Mouse (Mus musculus) inflammation-experienced regulatory T-cells, adult 6 months (primary cell): ENCODE data around the gene Gstm7. TPM values are rescaled to one million over a fixed set of nuclear protein-coding genes. Genes with fewer than 3 reads are reported as not detected.
"Not testable (repeated sequence)": the region's sequence is repeated elsewhere in the genome, so short reads cannot be mapped to it uniquely, and the experiment has no call there.

Experiments
- ATAC-seq: one replicate; pipeline ENCODE4 v1.8.0; 2017
- polyA plus RNA-seq, 3 experiments: library from polyadenylated mRNA; unstranded; fragments of 100-300 nt; shearing (Covaris generic); gene quantifications; one replicate each; pipeline ENCODE4 v1.2.1; 2017

Gstm7 gene
- 1 to 10 TPM in 1 of 3 experiments, not detected in 2; 1.5 TPM for polyA plus RNA-seq

DNA sequence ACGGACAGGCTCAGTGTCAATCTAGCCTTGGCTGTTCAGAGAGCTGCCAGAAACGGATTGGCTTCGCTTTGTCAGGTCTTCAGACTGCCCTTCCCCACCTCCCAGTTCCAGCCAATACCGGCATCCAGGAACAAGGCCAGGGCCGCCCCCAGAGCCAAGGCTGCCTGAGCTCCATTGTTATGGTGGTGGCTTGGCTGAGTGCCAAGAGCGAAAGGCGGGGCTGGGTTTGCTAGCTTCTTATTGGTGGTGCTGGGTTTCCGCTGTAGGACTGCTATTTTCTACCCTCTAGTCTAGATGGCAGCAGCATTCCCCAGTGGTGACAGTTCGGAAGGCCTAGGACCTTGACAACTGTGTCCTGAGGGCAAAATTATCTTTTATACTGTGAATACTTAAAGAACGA, at the start of gene Gstm7:
Gstm7 (minus strand) TSS at position 148 of the 400 bp plus-strand sequence.
- peak; percentile 72 for ATAC-seq

DNA sequence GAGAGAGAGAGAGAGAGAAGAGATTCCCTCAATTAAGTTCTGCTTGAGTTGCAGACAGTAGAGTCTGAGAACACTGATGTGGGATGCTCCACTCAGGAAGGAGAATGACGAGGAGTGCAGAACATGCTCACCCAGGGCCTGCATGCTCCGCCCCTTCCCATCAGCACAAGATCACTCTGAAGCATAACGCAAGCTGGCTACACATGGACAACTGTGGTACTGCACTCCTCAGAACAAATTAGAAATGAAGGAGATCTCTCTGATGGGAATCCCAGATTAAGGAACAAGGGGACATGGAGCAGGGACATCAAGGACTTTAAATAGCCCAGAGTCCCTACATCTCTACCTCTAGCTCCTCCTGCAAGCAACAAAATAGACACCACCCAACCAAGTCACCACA, 49.6 kb upstream of the Gstm7 start:
- ATAC-seq, result no peak

DNA sequence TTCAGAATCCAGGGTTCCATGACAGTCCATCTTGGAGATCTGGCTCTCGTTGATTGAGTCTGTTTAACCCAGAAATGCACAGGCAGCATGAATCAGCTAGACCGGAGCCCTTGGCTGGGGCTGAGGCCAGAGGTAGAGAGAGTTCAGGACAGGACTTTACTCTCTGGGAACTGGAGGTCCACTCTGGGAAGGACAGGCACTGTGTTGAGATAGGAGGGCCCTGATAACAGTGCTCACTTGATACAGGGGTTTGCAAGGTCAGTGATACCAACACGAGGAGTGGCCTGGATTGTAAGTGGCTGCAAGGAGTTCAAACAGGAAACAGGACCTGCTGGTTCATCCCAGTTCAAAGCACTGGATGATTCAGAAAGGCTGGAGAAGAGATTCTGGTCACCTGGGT, 46.1 kb upstream of the Gstm7 start:
- no peak for ATAC-seq

DNA sequence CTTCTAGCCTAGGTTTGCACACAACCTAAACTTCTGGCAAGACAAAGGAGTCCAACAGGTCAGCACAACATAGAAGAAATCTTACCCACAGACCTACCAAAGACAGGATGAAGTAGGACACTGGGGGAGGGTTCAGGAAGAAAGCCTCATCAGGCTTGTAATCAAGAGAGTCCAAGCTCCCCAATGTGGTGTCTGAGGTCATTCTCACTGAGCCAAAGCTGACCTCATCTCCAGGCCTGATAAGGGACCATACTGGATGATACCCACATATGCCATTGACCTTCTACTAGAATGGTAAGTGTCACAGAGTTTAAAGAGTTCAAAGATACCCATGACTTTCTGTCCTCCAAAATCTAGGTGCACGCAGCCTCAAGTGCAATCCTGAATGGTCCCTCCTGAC, 42.6 kb upstream of the Gstm7 start:
- no peak for ATAC-seq

DNA sequence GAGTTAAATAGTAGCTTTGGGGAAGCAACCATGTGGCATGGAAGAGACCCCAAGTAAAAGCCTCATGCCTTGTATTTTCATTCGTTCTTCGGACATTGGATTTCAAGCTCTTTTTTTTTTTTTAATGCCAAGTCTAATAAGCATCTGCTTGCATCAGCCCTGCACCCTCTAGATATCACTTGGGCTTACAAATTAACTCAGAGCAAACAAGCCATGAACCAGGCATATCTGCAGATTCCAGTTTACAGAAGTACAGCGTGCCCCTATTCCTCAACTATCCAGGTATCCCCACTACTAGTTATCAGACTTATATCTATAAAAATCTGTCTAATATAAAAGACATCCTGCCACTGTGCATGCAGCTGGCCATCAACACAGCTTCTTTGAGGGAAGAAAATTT, 40.5 kb upstream of the Gstm7 start:
- ATAC-seq, result no peak

GRCm38 (mm10) chr3:107971101-107971500, 39.5 kb upstream of the Gstm7 start:
- ATAC-seq, result not testable (repeated sequence)

DNA sequence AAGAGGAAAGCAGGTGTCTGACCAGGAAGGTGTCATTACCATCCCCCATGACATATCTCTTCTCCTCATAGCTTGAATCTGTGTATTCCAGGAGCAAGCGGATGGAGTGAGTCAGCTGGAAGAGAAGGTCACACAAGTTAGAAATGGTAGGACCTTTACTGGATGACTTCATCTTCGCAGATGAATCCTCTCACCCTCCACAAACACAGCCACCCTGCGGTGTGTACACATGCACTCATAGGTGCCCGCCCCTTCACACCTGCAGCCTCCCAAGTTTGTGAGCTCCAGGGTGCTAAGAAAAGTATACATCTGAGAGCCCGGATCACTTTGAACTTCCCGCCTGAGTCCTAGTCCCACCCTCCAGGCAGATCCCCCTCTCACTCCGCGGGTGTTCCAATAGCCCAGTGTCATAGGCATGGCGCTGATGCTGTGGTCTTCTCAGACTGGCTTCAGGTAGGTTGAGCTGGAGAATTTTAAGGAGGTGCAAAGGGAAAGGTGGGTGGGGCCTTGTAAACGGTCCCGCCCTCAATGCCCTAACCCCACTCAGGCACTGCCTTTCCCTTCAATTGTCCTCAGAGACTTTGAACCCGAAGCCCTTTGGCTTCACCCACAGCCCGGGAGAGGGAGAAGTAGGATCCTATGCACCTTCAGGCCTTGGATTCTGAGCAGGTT, 37.2 kb upstream of the Gstm7 start, which contains the start of gene Gstm3:
Gstm3 (minus strand) TSS at position 560 of the 672 bp plus-strand sequence.
- no peak for ATAC-seq

DNA sequence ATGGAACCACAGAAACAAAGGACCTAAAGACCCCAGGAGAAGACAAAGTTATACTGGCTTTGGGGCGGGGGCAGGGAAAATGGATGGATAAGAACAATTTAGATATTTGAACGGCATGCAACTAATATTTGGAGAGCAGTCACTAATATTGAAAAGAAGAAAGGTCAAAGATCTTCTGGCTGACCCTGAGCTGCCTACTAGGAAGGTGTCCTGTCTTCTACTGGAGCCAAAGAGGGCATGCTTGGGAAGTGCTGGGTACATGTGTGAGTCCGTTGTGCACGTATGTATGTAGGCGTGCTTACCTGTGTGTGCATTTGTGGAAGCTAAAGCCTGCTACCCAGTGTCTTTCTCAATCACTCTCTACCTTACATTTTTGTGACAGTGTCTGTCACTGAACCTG, 35.0 kb upstream of the Gstm7 start:
- no peak for ATAC-seq

DNA sequence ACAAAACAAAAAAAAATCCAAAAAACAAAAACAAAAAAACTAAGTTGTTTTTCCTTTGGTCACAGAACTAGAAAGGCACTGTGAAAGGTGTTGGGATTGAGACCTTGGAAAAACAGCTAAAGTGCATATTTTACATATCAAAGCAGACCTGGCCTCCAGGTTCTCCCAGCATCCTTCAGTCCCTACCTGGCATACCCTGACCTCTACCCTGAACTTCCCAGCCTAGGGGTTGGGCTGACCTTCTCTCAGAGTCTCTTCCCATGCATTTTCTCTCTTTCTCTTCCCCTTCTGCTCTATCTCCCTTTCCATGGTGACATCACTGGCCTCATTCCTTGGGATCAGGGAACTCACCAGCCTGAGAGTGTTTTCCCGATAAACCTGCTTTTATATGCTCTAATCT, 34.0 kb upstream of the Gstm7 start:
- ATAC-seq, result no peak

GRCm38 (mm10) chr3:107964656-107965308, 33.2 kb upstream of the Gstm7 start:
- no peak for ATAC-seq

GRCm38 (mm10) chr3:107964026-107964425, 32.4 kb upstream of the Gstm7 start:
- ATAC-seq, result no peak

DNA sequence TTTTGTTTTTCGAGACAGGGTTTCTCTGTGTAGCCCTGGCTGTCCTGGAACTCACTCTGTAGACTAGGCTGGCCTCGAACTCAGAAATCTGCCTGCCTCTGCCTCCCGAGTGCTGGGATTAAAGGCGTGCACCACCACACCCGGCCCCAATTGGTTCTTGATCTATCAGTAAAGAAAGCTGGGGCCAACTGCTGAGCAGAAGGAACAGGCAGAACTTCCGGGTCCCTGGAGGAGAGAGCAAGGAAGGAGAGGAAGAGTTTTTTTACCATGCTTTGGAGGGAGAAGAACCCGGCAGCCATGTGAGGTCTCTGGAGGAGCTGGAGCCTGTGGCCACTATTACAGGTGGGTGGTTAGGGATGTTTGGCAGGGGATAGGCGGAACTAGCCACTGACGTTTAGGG, 23.6 kb upstream of the Gstm7 start:
- not testable (repeated sequence) for ATAC-seq

DNA sequence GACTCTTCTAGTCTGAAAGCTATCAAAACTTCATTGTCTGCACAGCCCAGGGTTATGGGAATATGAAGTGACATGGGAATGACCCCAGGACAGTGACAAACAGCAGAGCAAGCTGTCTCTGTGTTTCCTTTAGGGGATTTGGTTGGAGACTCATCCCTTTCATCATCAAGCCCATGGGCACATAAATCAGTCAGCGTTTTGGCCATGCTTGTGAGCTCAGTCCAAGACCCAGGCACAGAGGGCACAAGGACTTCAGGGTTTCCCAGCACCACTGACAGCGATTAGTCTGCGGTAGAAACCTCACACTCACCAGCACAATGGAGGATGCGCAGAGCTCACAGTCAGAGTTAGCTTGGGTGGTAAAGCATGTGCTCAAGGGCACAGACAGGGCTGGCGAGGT, 22.3 kb upstream of the Gstm7 start:
- ATAC-seq, result no peak

GRCm38 (mm10) chr3:107953328-107953755, 21.7 kb upstream of the Gstm7 start:
- no peak for ATAC-seq

DNA sequence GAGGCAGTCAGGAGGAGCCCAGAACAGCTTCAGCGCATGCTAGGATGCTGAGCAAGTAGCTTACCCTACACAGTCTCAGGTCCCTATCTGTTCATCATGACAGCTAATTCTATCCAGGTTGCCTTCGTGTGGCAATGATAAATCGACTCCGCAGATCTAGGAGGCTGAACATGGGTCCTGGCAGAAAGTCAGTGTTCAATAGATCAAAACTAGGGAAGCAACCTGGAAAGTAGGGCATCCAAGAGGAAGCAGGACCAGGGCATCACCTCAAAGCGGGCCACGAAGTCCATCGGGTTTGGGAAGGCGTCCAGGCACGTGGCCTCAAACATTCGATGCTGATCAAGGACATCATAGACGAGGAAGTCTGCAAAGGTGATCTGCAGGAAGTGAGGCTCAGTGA, 18.9 kb upstream of the Gstm7 start:
- no peak for ATAC-seq

- not testable (repeated sequence) for ATAC-seq
Observed at GRCm38 (mm10) chr3:107949461-107949860, 17.8 kb upstream of the Gstm7 start.

DNA sequence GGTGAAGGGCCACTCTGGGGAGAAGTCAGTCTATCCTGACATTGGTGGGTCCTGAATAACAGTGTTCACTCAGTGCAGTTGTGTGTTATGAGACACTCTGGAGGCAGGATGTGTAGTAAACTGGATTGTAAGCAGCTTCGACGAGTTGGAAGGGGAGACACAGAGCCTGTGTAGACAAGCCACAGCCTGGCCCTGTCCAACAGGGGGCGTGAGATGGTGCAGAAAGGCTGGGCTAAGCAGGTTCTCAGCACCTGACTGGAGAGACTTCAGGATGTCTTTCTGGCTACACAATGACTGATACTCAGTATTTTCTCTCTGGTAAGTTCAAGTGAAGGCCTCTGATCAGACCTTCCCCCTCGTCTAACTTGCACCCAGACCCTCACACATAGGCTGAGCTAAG, 14.1 kb upstream of the Gstm7 start:
- no peak for ATAC-seq

DNA sequence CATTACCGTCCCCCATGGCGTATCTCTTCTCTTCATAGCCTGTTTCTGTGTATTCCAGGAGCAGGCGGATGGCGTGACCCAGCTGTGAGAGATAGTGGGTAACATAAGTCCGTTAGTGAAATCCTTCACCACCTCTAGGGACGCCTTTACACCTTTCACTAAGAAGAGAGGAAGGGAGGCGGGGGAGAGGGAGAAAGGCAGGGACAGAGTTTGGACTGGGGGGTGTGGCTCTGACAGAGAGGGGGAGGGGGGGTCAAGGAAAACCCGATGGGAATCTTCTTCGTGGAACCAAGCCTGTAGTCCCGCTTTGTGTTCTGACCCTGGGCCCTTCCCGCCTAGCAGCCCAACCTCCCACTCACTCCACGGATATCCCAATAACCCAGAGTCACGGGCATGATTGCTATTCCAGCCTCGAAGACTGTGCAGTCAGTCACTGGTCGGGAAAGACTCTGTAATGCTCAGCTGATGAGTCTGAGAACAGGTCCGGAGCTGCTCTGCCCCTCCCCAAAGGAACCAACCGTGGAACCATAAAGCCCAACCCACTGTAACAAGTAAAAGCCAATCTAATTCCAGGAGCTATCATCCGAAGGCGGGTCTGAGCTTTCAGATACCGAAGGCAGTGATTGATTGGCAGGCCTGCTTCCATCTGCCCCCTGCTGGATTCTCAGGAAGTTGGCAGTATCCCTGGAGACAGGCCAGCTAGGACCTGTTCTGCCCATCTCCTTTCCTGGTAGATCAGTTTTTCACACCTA, 11.8 kb upstream of the Gstm7 start, which contains the start of gene Gstm6:
Gstm6 (minus strand) TSS at position 511 of the 752 bp plus-strand sequence.
- no peak for ATAC-seq

DNA sequence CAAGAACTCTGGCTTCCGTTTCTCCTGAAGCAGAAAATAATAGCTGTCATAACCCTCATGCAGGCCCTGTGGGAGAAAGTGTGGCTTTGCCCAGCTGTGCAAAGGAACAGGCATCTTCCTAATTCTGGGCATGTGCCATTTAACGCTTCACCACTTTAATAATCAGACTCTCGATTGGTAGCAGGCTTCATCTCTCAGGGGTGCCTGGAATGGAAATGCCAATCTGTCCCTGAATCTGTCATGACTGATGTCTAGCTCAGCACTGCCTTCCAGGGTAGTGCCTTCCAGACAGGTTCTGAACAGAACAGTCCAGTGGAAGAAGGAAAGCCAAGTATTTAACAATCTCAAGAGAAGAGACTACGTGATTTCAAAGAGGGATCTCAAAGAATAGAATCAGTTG, 9.6 kb upstream of the Gstm7 start:
- ATAC-seq, result no peak

DNA sequence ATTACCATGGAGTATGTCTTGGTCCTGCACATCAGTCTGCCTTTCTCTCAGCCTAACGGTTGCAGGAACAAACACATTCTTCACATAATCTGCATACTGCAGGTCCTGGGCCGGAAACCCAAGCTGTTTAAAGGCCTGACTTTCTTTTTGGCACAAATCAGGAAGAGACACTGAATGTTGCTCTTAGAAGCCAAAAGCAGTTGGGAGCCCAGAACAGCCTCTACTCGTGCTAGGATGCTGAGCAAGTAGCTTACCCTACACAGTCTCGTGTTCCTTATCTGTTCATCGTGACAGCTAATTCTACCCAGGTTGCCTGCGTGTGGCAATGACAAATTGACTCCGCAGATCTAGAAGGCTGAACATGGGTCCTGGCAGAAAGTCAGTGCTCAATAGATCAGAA, 8.9 kb upstream of the Gstm7 start:
- no peak for ATAC-seq

DNA sequence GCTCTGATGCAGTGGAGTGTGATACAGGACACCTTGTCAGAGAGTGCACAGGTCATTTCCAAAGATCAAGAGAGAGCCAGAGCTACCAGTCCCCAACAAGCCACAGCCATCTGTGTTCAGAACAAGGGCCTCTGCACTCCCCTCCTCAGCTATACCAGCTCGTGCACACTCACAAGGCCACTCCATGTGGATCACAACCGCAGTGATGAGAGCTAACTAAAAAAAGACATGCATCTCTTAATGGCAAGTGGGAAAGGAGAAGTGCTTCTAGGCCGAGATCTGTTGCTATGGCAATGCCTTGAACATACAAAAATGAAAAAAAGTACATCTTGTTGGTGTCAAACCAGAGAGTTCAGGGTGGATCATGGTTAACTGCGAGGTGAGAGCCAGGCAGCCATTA, 8.2 kb upstream of the Gstm7 start:
- ATAC-seq, result no peak

GRCm38 (mm10) chr3:107939403-107939802, 7.8 kb upstream of the Gstm7 start:
- ATAC-seq, result no peak

DNA sequence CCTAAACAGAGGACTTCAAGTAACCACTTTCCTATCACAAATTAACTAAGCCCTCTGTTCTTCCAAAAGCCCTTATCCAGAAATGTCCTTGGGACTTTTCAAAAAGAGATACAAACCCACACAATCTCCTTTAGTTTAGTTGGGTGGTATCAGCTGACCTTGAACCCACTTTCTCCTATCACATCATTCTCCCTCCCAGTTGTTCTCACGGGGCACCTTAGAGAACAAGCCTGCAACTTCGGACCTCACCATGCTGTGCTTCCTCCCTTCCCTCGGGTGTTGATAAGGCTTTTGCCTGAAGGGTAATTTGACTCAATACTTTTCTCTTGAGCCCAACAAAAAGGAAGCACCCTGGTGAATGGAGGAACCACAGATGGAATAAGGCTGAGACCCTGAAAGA, 4.3 kb upstream of the Gstm7 start:
- ATAC-seq, result no peak

DNA sequence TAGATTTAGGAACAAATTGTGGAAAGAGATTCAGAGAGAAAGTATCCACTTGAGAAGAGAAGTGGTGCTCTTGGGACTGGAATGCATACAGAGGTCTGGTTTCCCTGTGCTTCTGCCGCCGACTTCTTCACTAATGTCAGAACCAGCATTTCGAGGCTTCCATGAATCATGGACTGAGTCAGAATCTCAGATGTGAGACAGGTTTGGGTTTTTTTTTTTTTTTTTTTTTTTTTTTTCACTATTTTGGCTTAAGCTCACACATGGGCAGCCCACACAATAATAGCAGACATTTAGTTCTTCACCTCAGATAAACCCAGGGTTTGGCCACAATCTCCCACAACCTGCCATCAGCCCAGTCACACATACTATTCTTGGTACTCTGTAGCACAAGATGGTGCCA, 3.7 kb upstream of the Gstm7 start:
- no peak for ATAC-seq
